Mouse (Mus musculus) stomach, postnatal 0 days (tissue): ENCODE data around the gene Hs1bp3.

Experiments
- CTCF ChIP-seq: IDR thresholded peaks from 2 replicates; pipeline ENCODE4 v1.5.1; 2016; ENCODE audit warnings: antibody characterized with exemption, low read depth, mild to moderate bottlenecking, moderate library complexity
- EP300 ChIP-seq: optimal IDR thresholded peaks from 2 replicates; pipeline ENCODE3; 2016; ENCODE audit warnings: antibody characterized with exemption

GRCm38 (mm10) chr12:8354187-8354586 is 41.0 kb downstream of the Hs1bp3 start:
- TF ChIP-seq CTCF (no peak), EP300 (no peak)
